Mouse (Mus musculus) liver, postnatal 0 days (tissue): ENCODE data around the gene Cxcr5. TPM values are rescaled to one million over a fixed set of nuclear protein-coding genes. Genes with fewer than 3 reads are reported as not detected.

Experiments used
- ATAC-seq: fragments of 200-750 bp; cut with Nextera tagmentation; 2 replicates; pipeline ENCODE4 v1.8.0; 2017; ENCODE audit warnings: mild to moderate bottlenecking, moderate library complexity
- DNase-seq: peaks from one replicate; pipeline ENCODE4 v3.0.0-alpha.2; 2016
- H3K27ac ChIP-seq: fragments of 300-500 bp; sonication (generic); 2 replicates; pipeline ENCODE4 v1.5.1; 2014; ENCODE audit warnings: antibody characterized with exemption, moderate library complexity, mild to moderate bottlenecking, low read depth
- H3K27me3 ChIP-seq: fragments of 300-500 bp; sonication (generic); 2 replicates; pipeline ENCODE4 v1.6.1; 2014; ENCODE audit warnings: low read length, control low read depth, mixed read lengths; ENCODE audit not compliant: insufficient read depth
- H3K36me3 ChIP-seq: fragments of 300-500 bp; sonication (generic); replicated peaks from 2 replicates; pipeline ENCODE4 v1.6.1; 2014; ENCODE audit warnings: mild to moderate bottlenecking, control low read depth, low read length, moderate library complexity, mixed read lengths; ENCODE audit not compliant: insufficient read depth
- H3K4me1 ChIP-seq: fragments of 300-500 bp; sonication (generic); 2 replicates; pipeline ENCODE4 v1.6.1; 2014; ENCODE audit warnings: antibody characterized with exemption, mild to moderate bottlenecking, control low read depth; ENCODE audit not compliant: insufficient read depth
- H3K4me2 ChIP-seq: fragments of 300-500 bp; sonication (generic); 2 replicates; pipeline ENCODE4 v1.6.1; 2014; ENCODE audit warnings: low read depth, mild to moderate bottlenecking, low read length, moderate library complexity, mixed read lengths
- H3K4me3 ChIP-seq: fragments of 300-500 bp; sonication (generic); 2 replicates; pipeline ENCODE4 v1.5.1; 2014; ENCODE audit warnings: low read depth, low read length
- H3K9ac ChIP-seq: fragments of 300-500 bp; sonication (generic); replicated peaks from 2 replicates; pipeline ENCODE4 v1.6.1; 2014; ENCODE audit warnings: mild to moderate bottlenecking, moderate library complexity
- H3K9me3 ChIP-seq: fragments of 300-500 bp; sonication (generic); 2 replicates; pipeline ENCODE4 v1.6.1; 2016; ENCODE audit warnings: mild to moderate bottlenecking, control low read depth, low read length, mixed read lengths
- CTCF ChIP-seq: sonication (generic); IDR thresholded peaks from 2 replicates; pipeline ENCODE4 v1.5.1; 2016; ENCODE audit warnings: antibody characterized with exemption, low read depth
- EP300 ChIP-seq: IDR thresholded peaks from 2 replicates; pipeline ENCODE4 v1.6.1; 2016; ENCODE audit warnings: antibody characterized with exemption, low read depth, mild to moderate bottlenecking
- WGBS: fragments of 180-500 bp; shearing (Covaris S2); extraction: QIAGEN DNeasy Blood & Tissue Kit; methylation state at CpG from one replicate; pipeline ENCODE4 v1.1.7; 2014; ENCODE audit not compliant: insufficient replicate concordance; 5-methylcytosine and 5-hydroxymethylcytosine counted together
- polyA plus RNA-seq: library from polyadenylated mRNA; unstranded; fragments of >200 nt; fragmentation: Nextera tagmentation; extraction: Ambion mirVana; gene quantifications from 2 replicates; pipeline ENCODE4 v1.2.1, GENCODE M21; 2015

Cxcr5 gene
- polyA plus RNA-seq, 1 experiment from 2014 or later = 0.55 TPM

GRCm38 (mm10) chr9:44551138-44551537, 10.5 kb downstream of the Cxcr5 start:
- Histone ChIP-seq H3K4me3 (no peak overlapping the region), H3K36me3 (no peaks in the 10 kb centered on the region), H3K9ac (no peak overlapping the region), H3K4me2 (no peak overlapping the region), H3K9me3 (no peaks in the 10 kb centered on the region), H3K27me3 (no peaks in the 10 kb centered on the region), H3K4me1 (0 out of 2 replicates have a peak, but pooled peaks cover 5% of the 10 kb centered on the region), H3K27ac (peak overlapping the region; percentile 26; the same call in 1 of the 2 replicates)
- ATAC-seq (no peak), DNase-seq (no peak)
- TF ChIP-seq EP300 = no peak
- TF ChIP-seq CTCF = no peak
- 45% methylated on average over 10 of the region's 10 CpGs for WGBS

GRCm38 (mm10) chr9:44548412-44549152, 13.1 kb downstream of the Cxcr5 start:
- H3K9ac ChIP-seq = no peak overlapping the region
- H3K4me2 ChIP-seq = no peak overlapping the region
- ATAC-seq = no peak
- no peak for TF ChIP-seq EP300
- no peak for TF ChIP-seq CTCF
- no peak overlapping the region for H3K4me3 ChIP-seq
- 75% methylated on average over 8 of the region's 8 CpGs for WGBS
- 0 out of 2 replicates have a peak, but pooled peaks cover 8% of the 10 kb centered on the region for H3K4me1 ChIP-seq
- no peak for DNase-seq
- H3K36me3 ChIP-seq = no peaks in the 10 kb centered on the region
- H3K9me3 ChIP-seq = no peaks in the 10 kb centered on the region
- no peaks in the 10 kb centered on the region for H3K27me3 ChIP-seq
- no peak overlapping the region for H3K27ac ChIP-seq

GRCm38 (mm10) chr9:44544986-44545385, 16.7 kb downstream of the Cxcr5 start:
- TF ChIP-seq CTCF (no peak), EP300 (no peak)
- Histone ChIP-seq H3K9ac (no peak overlapping the region), H3K4me1 (0 out of 2 replicates have a peak, but pooled peaks cover 3% of the 10 kb centered on the region), H3K9me3 (no peaks in the 10 kb centered on the region), H3K36me3 (no peaks in the 10 kb centered on the region), H3K27ac (no peak overlapping the region), H3K4me2 (no peak overlapping the region), H3K27me3 (no peaks in the 10 kb centered on the region), H3K4me3 (no peak overlapping the region)
- no peak for DNase-seq
- ATAC-seq = no peak
- WGBS = 48% methylated on average over 3 of the region's 3 CpGs

- H3K4me1 ChIP-seq = peaks cover 14% of the 10 kb centered on the region
- H3K27me3 ChIP-seq = no peaks in the 10 kb centered on the region
- TF ChIP-seq CTCF = no peak
- no peak for TF ChIP-seq EP300
- H3K4me2 ChIP-seq = no peak overlapping the region
- no peak overlapping the region for H3K4me3 ChIP-seq
- H3K36me3 ChIP-seq = no peaks in the 10 kb centered on the region
- ATAC-seq (no peak), DNase-seq (no peak)
- 39% methylated on average over 4 of the region's 4 CpGs for WGBS
- no peak overlapping the region for H3K9ac ChIP-seq
- no peak overlapping the region for H3K27ac ChIP-seq
- no peaks in the 10 kb centered on the region for H3K9me3 ChIP-seq
These were observed 19.3 kb downstream of the Cxcr5 start for GRCm38 (mm10) chr9:44542364-44542763.

- Histone ChIP-seq H3K4me3 (no peak overlapping the region), H3K4me1 (peaks cover 14% of the 10 kb centered on the region), H3K4me2 (no peak overlapping the region), H3K27me3 (no peaks in the 10 kb centered on the region), H3K9me3 (no peaks in the 10 kb centered on the region), H3K9ac (no peak overlapping the region), H3K27ac (no peak overlapping the region), H3K36me3 (no peaks in the 10 kb centered on the region)
- no peak for ATAC-seq
- TF ChIP-seq CTCF (no peak), EP300 (no peak)
- no peak for DNase-seq
- WGBS = 50% methylated on average over 3 of the region's 3 CpGs
These were observed 21.0 kb downstream of the Cxcr5 start for GRCm38 (mm10) chr9:44540676-44541075.

- no peaks in the 10 kb centered on the region for H3K27me3 ChIP-seq
- TF ChIP-seq EP300 = no peak
- no peak for TF ChIP-seq CTCF
These were observed 21.8 kb downstream of the Cxcr5 start for GRCm38 (mm10) chr9:44539816-44540421.

More at GRCm38 (mm10) chr9:44539816-44540421, 21.8 kb downstream of the Cxcr5 start:
- H3K9ac ChIP-seq = no peak overlapping the region
- ATAC-seq (no peak), DNase-seq (no peak)
- no peaks in the 10 kb centered on the region for H3K9me3 ChIP-seq
- no peak overlapping the region for H3K4me3 ChIP-seq
- H3K4me1 ChIP-seq = peaks cover 12% of the 10 kb centered on the region
- H3K27ac ChIP-seq = no peak overlapping the region
- 77% methylated on average over 2 of the region's 2 CpGs for WGBS
- H3K4me2 ChIP-seq = no peak overlapping the region
- H3K36me3 ChIP-seq = no peaks in the 10 kb centered on the region
